Mouse (Mus musculus): Measurements from ENCODE around the gene Mak.

Gene Mak

GRCm38 (mm10) chr13:41079421-41079780 lies at the start of gene Mak:
Gene Mak (minus strand): TSS chr13:41079706.
- DNase-seq, result peak; percentile 82 to 83

GRCm38 (mm10) chr13:41129061-41129460 lies 49.6 kb upstream of the Mak start:
- no peak for DNase-seq

- DNase-seq, result no peak
These were observed 48.8 kb upstream of the Mak start for GRCm38 (mm10) chr13:41128326-41128725.

GRCm38 (mm10) chr13:41123666-41124225 lies 44.2 kb upstream of the Mak start:
- DNase-seq, result no peak

GRCm38 (mm10) chr13:41119152-41119945 lies 39.8 kb upstream of the Mak start:
- peak in 1 of 2 experiments; percentile 13 for DNase-seq

- DNase-seq, result no peak
These were observed 34.4 kb upstream of the Mak start, which contains the start of gene Sycp2l for GRCm38 (mm10) chr13:41113940-41114339. Gene Sycp2l (plus strand): TSS chr13:41114307.

GRCm38 (mm10) chr13:41110935-41111334 lies 31.4 kb upstream of the Mak start, which contains the start of gene Gcm2:
Gene Gcm2 (minus strand): TSS chr13:41111035.
- no peak for DNase-seq

- no peak for DNase-seq
These were observed 26.0 kb upstream of the Mak start for GRCm38 (mm10) chr13:41105541-41105940.

- DNase-seq, result no peak
These were observed 24.5 kb upstream of the Mak start for GRCm38 (mm10) chr13:41103841-41104525.

GRCm38 (mm10) chr13:41100031-41100430 lies 20.5 kb upstream of the Mak start:
- DNase-seq, result no peak

GRCm38 (mm10) chr13:41098325-41098724 lies 18.8 kb upstream of the Mak start:
- no peak for DNase-seq

GRCm38 (mm10) chr13:41097324-41098058 lies 18.0 kb upstream of the Mak start:
- DNase-seq, result no peak

- DNase-seq, result no peak
These were observed 14.7 kb upstream of the Mak start for GRCm38 (mm10) chr13:41094160-41094559.

- no peak for DNase-seq
These were observed 11.8 kb upstream of the Mak start for GRCm38 (mm10) chr13:41091271-41091670.

- DNase-seq, result no peak
These were observed 9.2 kb upstream of the Mak start for GRCm38 (mm10) chr13:41088746-41089145.

GRCm38 (mm10) chr13:41085140-41085539 lies 5.6 kb upstream of the Mak start:
- peak in 1 of 2 experiments; percentile 23 for DNase-seq

- no peak for DNase-seq
These were observed 5.0 kb upstream of the Mak start for GRCm38 (mm10) chr13:41084521-41084920.

GRCm38 (mm10) chr13:41080700-41081099 lies 1.2 kb upstream of the Mak start:
- DNase-seq, result no peak

GRCm38 (mm10) chr13:41079859-41080258 lies 353 bp upstream of the Mak start:
- DNase-seq, result no peak

- DNase-seq, result no peak
These were observed 651 bp downstream of the Mak start for GRCm38 (mm10) chr13:41078690-41079420.

- no peak for DNase-seq
These were observed 1.6 kb downstream of the Mak start for GRCm38 (mm10) chr13:41077921-41078320.

- no peak for DNase-seq
These were observed 5.7 kb downstream of the Mak start for GRCm38 (mm10) chr13:41073819-41074218.
